Mouse (Mus musculus) embryonic facial prominence, embryonic 15.5 days (tissue): ENCODE results near the gene Olfr651. TPM values are rescaled to one million over a fixed set of nuclear protein-coding genes. Genes with fewer than 3 reads are reported as not detected.
"Not testable (repeated sequence)": the region's sequence is repeated elsewhere in the genome, so short reads cannot be mapped to it uniquely, and the experiment has no call there.

Experiments used
- ATAC-seq: fragments of 200-750 bp; cut with Nextera tagmentation; 2 replicates; pipeline ENCODE4 v1.8.0; 2017; ENCODE audit warnings: low read depth, moderate TSS enrichment; ENCODE audit not compliant: insufficient number of reproducible peaks, low FRiP score, low TSS enrichment
- H3K27ac ChIP-seq: fragments of 300-500 bp; sonication (generic); replicated peaks from 2 replicates; pipeline ENCODE4 v1.5.1; 2015; ENCODE audit warnings: mild to moderate bottlenecking, inconsistent platforms
- H3K27me3 ChIP-seq: fragments of 300-500 bp; sonication (generic); 2 replicates; pipeline ENCODE4 v1.6.1; 2015; ENCODE audit warnings: inconsistent platforms
- H3K36me3 ChIP-seq: fragments of 300-500 bp; sonication (generic); 2 replicates; pipeline ENCODE4 v1.6.1; 2015; ENCODE audit warnings: mild to moderate bottlenecking, inconsistent platforms
- H3K4me1 ChIP-seq: fragments of 300-500 bp; sonication (generic); 2 replicates; pipeline ENCODE4 v1.6.1; 2015; ENCODE audit warnings: inconsistent platforms
- H3K4me2 ChIP-seq: fragments of 300-500 bp; sonication (generic); replicated peaks from 2 replicates; pipeline ENCODE4 v1.6.1; 2015; ENCODE audit warnings: mild to moderate bottlenecking, inconsistent platforms
- H3K4me3 ChIP-seq: fragments of 300-500 bp; sonication (generic); replicated peaks from 2 replicates; pipeline ENCODE4 v1.5.1; 2015; ENCODE audit warnings: mild to moderate bottlenecking, inconsistent platforms
- H3K9ac ChIP-seq: fragments of 300-500 bp; sonication (generic); 2 replicates; pipeline ENCODE4 v1.6.1; 2015; ENCODE audit warnings: inconsistent platforms
- H3K9me3 ChIP-seq: fragments of 300-500 bp; sonication (generic); replicated peaks from 2 replicates; pipeline ENCODE4 v1.6.1; 2016; ENCODE audit warnings: inconsistent platforms
- WGBS: fragments of 180-500 bp; shearing (Covaris S2); methylation state at CpG from one replicate; pipeline ENCODE4 v1.1.7; 2015; 5-methylcytosine and 5-hydroxymethylcytosine counted together
- polyA plus RNA-seq: library from polyadenylated mRNA; unstranded; fragments of >200 nt; fragmentation: Nextera tagmentation; extraction: Ambion mirVana; gene quantifications from 2 replicates; pipeline ENCODE4 v1.2.1, GENCODE M21; 2015

Gene Olfr651
- polyA plus RNA-seq, result not detected in 2 replicates

GRCm38 (mm10) chr7:104549833-104550232 is at the start of gene Olfr651:
Gene Olfr651 (plus strand): TSS chr7:104550133.
- no peak within 1 kb of the TSS for H3K4me2 ChIP-seq
- no peaks in the 10 kb centered on the region for H3K27me3 ChIP-seq
- no peaks in the 10 kb centered on the region for H3K36me3 ChIP-seq
- H3K9ac ChIP-seq, result no peak within 1 kb of the TSS
- WGBS, result 70% methylated on average over 5 of the region's 5 CpGs
- no peak within 1 kb of the TSS for H3K4me3 ChIP-seq
- H3K4me1 ChIP-seq, result no peaks in the 10 kb centered on the region
- H3K9me3 ChIP-seq, result no peaks in the 10 kb centered on the region
- no peak within 1 kb of the TSS for H3K27ac ChIP-seq
- ATAC-seq, result no peak

DNA sequence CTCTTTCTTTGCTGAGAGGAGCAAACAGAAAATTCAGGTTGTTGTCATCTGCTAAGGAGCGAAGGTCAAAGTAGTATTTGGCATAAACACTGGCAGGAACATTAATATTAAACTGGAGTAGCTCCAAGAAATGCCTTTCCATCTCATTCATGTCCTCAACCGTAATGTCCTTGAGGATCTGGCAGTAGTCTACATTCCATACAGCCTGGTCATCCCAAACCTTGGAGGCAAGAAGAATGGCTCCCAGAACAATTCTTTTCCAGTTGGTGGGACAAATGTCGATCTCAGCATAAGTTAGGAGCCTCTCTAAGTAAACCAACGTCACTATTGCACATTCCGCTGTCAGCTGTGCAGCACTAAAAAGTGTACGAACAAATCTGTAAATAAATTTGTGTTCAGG is 48.7 kb upstream of the Olfr651 start:
- not testable (repeated sequence) for H3K27me3 ChIP-seq, H3K4me2 ChIP-seq, H3K27ac ChIP-seq, ATAC-seq, H3K4me1 ChIP-seq, H3K36me3 ChIP-seq, H3K4me3 ChIP-seq, H3K9ac ChIP-seq, H3K9me3 ChIP-seq
- WGBS, result 69% methylated on average over 6 of the region's 6 CpGs

GRCm38 (mm10) chr7:104501589-104502371 is 48.2 kb upstream of the Olfr651 start:
- Histone ChIP-seq H3K27ac (no peak overlapping the region), H3K27me3 (no peaks in the 10 kb centered on the region), H3K36me3 (no peaks in the 10 kb centered on the region), H3K4me1 (no peaks in the 10 kb centered on the region), H3K4me3 (peak overlapping the region; percentile 39), H3K9me3 (no peaks in the 10 kb centered on the region), H3K9ac (no peak overlapping the region), H3K4me2 (peak overlapping the region; percentile 50)
- 3% methylated on average over 52 of the region's 59 CpGs for WGBS
- ATAC-seq, result peak; percentile 51; the same call in 1 of the 2 replicates

DNA sequence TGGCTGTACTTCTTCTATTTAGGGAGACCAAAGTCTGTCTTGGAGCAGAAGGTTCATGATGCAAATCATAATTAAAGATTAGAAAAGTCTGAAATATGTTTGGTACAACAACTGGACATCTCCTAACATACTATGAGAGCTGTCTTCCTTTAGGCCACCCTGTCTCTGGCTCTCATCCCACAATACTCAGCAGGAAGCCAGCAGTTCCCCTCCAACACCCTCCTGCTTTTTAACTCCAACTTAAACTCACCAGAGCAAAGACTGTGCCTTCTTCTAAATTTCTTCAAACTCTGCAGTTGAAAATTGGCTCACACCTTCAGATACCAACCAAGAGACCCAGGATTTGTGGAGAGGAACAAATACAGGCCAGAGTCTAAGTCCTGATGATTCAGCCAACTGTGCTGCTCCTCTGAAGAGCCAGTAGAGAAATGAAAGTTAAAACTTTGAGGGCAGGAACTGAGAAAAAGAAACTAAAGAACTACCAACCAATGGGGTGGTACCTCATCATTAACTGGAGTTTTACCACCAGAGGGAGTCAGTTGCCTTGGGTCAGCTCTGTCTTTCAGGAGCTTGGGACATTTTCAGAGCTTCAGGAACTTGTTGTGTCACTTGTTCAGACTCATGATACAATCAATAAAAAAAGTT is 42.4 kb upstream of the Olfr651 start, which contains the start of gene Trim30d:
Trim30d (minus strand) TSS at position 429 of the 645 bp plus-strand sequence.
- H3K4me1 ChIP-seq, H3K4me3 ChIP-seq, H3K9me3 ChIP-seq, H3K9ac ChIP-seq, H3K27me3 ChIP-seq, H3K4me2 ChIP-seq, H3K36me3 ChIP-seq, H3K27ac ChIP-seq, ATAC-seq: not testable (repeated sequence)

GRCm38 (mm10) chr7:104552700-104553099 is 2.8 kb downstream of the Olfr651 start:
- no peaks in the 10 kb centered on the region for H3K36me3 ChIP-seq
- H3K4me3 ChIP-seq, result no peak overlapping the region
- WGBS, result 65% methylated on average over 1 of the region's 1 CpGs
- H3K27ac ChIP-seq, result no peak overlapping the region
- H3K4me2 ChIP-seq, result no peak overlapping the region
- H3K9ac ChIP-seq, result no peak overlapping the region
- H3K9me3 ChIP-seq, result no peaks in the 10 kb centered on the region
- no peak for ATAC-seq
- no peaks in the 10 kb centered on the region for H3K4me1 ChIP-seq
- H3K27me3 ChIP-seq, result no peaks in the 10 kb centered on the region

GRCm38 (mm10) chr7:104560601-104561000 is 10.7 kb downstream of the Olfr651 start, which contains the start of gene Olfr652:
Gene Olfr652 (plus strand): TSS chr7:104560901.
- ATAC-seq, result no peak

GRCm38 (mm10) chr7:104577014-104577413 is 27.1 kb downstream of the Olfr651 start, which contains the start of gene Olfr653:
Gene Olfr653 (plus strand): TSS chr7:104577314.
- Histone ChIP-seq H3K9ac (no peak within 1 kb of the TSS), H3K4me2 (no peak within 1 kb of the TSS), H3K27me3 (no peaks in the 10 kb centered on the region), H3K36me3 (no peaks in the 10 kb centered on the region), H3K4me3 (no peak within 1 kb of the TSS), H3K27ac (no peak within 1 kb of the TSS), H3K4me1 (no peaks in the 10 kb centered on the region), H3K9me3 (no peaks in the 10 kb centered on the region)
- ATAC-seq, result no peak
- WGBS, result 63% methylated on average over 2 of the region's 2 CpGs

More at GRCm38 (mm10) chr7:104560601-104561000, 10.7 kb downstream of the Olfr651 start, which contains the start of gene Olfr652:
- no peaks in the 10 kb centered on the region for H3K9me3 ChIP-seq
- H3K4me3 ChIP-seq, result no peak within 1 kb of the TSS
- no peaks in the 10 kb centered on the region for H3K27me3 ChIP-seq
- H3K4me2 ChIP-seq, result no peak within 1 kb of the TSS
- no peaks in the 10 kb centered on the region for H3K4me1 ChIP-seq
- no peak within 1 kb of the TSS for H3K9ac ChIP-seq
- H3K27ac ChIP-seq, result no peak within 1 kb of the TSS
- H3K36me3 ChIP-seq, result no peaks in the 10 kb centered on the region

DNA sequence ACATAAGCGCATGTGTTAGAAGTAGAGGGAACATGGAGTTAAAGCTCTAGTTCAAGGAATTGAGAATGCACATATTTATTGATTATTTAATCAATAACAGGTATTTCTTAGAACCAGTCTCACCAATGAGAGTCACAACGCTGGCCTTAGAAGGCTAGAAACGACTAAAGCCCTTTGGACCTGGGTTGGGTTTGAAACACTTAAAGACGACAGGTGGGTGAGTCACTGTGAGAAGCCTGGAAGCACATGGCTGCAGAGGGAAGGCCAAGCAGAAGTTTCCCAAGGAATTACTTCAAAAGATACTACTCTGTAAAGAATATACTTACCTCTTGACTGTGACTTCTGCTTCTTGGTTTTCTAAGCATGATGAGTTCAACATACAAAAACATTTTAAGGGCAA is 30.9 kb downstream of the Olfr651 start:
- Histone ChIP-seq H3K4me1 (no peaks in the 10 kb centered on the region), H3K9ac (no peak overlapping the region), H3K9me3 (no peaks in the 10 kb centered on the region), H3K27me3 (no peaks in the 10 kb centered on the region), H3K36me3 (no peaks in the 10 kb centered on the region), H3K4me2 (no peak overlapping the region), H3K27ac (no peak overlapping the region), H3K4me3 (no peak overlapping the region)
- no peak for ATAC-seq
- 90% methylated on average over 4 of the region's 4 CpGs for WGBS

GRCm38 (mm10) chr7:104581429-104581828 is 31.5 kb downstream of the Olfr651 start:
- no peaks in the 10 kb centered on the region for H3K27me3 ChIP-seq
- no peaks in the 10 kb centered on the region for H3K36me3 ChIP-seq
- H3K4me1 ChIP-seq, result no peaks in the 10 kb centered on the region
- no peak overlapping the region for H3K27ac ChIP-seq
- H3K9ac ChIP-seq, result no peak overlapping the region
- H3K9me3 ChIP-seq, result no peaks in the 10 kb centered on the region
- ATAC-seq, result no peak
- 84% methylated on average over 4 of the region's 4 CpGs for WGBS
- H3K4me2 ChIP-seq, result no peak overlapping the region
- H3K4me3 ChIP-seq, result no peak overlapping the region

DNA sequence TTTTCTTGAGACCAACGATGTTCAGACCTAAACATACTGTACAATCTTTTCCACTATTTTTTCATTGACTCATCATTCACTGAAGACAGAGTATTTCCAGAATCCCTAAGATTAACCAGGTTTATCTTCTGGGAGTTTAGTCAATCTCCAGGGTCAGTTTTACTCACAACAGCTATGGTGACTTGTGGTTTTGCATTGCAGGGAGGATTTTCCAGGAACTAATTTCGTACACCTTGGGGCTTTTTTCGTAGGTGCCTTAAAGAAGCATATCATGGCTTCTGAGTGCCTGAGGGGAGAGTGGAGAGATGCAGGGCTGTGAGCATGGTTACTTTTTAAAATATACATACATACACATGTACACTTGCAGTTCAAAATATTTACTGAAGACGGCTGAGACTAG is 36.8 kb downstream of the Olfr651 start, which contains the start of gene Olfr654:
Olfr654 (plus strand) TSS at position 301 of the 400 bp plus-strand sequence.
- Histone ChIP-seq H3K36me3 (no peaks in the 10 kb centered on the region), H3K4me3 (no peak within 1 kb of the TSS), H3K27ac (no peak within 1 kb of the TSS), H3K4me2 (no peak within 1 kb of the TSS), H3K27me3 (no peaks in the 10 kb centered on the region), H3K9me3 (no peaks in the 10 kb centered on the region), H3K9ac (no peak within 1 kb of the TSS), H3K4me1 (no peaks in the 10 kb centered on the region)
- 71% methylated on average over 4 of the region's 4 CpGs for WGBS
- ATAC-seq, result no peak

GRCm38 (mm10) chr7:104588274-104588673 is 38.3 kb downstream of the Olfr651 start:
- Histone ChIP-seq H3K27me3 (no peaks in the 10 kb centered on the region), H3K4me1 (no peaks in the 10 kb centered on the region), H3K36me3 (no peaks in the 10 kb centered on the region), H3K27ac (no peak overlapping the region), H3K9me3 (no peaks in the 10 kb centered on the region), H3K9ac (no peak overlapping the region), H3K4me2 (no peak overlapping the region), H3K4me3 (no peak overlapping the region)
- WGBS, result 81% methylated on average over 5 of the region's 5 CpGs
- no peak for ATAC-seq
